Mouse (Mus musculus): ENCODE results near the gene Wfikkn1.
"Not testable (repeated sequence)": the region's sequence is repeated elsewhere in the genome, so short reads cannot be mapped to it uniquely, and the experiment has no call there.

The Wfikkn1 gene

DNA sequence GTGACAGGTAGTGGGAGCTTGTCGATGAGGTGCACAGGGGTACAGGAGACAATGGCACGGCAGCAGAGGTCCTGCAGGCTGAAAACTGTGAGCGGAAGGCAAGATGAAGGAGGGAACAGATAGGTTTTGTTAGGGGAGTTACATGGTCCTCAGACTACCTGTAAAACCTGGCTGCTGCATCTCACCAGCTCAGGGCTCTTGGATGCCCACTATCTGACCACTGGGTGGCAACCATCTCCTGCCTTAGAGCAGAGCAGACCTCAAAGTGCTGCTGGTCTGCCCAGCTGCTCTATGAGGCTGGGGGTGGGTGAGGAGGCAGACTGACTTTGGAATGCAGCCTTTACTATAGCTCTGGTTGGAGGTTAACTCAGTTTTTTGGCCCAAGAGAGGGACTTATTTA lies 3.2 kb upstream of the Wfikkn1 start:
- no peak for DNase-seq

DNA sequence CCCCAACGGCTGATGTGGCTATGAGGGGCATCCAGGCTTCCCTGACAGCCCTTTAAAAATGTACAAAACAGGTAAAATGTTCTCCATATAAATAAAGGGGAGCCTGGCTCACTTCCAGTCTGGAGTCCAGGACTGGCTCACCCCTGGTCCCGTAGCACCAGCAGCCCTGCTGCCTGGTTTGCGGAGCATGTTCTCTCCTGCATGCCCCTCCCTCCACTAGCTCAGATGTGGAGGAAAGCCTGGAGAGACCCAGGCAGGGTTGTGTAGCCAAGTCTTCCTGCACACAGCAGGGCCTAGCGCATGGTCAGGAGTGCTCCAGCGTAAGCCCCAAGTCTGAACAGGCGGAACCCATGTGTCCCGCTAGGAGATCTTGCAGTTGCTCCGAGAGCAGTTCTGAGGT lies 2.6 kb upstream of the Wfikkn1 start:
- no peak for DNase-seq

DNA sequence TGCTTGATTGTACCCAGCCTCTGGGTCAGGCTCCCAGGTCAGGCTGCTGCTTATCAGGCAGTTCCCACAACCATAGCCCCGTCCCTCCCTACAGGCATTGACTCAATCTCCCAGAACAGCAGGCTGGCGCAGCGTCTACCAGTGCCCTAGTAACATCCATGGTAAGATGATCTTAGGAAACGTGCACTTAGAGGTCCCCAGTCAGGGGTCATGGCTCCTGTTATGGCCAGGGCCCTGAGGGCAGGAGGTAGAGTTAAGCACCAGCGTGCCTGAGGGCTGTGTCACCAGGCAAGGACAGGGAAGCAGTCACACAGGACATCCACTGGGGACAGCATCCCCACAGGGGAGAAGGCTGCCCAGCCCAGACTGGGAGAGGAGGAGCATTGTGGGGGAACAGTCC lies 1.6 kb upstream of the Wfikkn1 start:
- no peak for DNase-seq

DNA sequence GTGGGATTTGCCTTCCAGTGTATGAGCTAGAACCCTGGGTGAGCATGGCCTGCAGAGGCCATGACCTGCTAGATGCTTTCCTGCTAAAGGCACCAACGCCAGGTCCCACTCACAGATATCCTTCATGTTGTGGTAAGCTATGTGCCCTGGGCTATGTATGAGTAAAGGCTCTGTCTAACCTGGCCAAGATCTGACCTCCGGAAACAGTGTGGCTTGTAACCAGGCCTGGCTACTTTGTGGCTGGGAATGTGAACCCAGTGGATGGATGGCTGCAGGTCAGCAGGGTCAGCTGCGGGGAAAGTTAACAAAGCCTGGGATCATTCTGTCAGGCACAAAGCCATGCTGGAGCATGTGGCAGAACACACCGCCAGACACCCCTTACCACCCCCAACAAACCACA lies 1.0 kb upstream of the Wfikkn1 start:
- DNase-seq: no peak

DNA sequence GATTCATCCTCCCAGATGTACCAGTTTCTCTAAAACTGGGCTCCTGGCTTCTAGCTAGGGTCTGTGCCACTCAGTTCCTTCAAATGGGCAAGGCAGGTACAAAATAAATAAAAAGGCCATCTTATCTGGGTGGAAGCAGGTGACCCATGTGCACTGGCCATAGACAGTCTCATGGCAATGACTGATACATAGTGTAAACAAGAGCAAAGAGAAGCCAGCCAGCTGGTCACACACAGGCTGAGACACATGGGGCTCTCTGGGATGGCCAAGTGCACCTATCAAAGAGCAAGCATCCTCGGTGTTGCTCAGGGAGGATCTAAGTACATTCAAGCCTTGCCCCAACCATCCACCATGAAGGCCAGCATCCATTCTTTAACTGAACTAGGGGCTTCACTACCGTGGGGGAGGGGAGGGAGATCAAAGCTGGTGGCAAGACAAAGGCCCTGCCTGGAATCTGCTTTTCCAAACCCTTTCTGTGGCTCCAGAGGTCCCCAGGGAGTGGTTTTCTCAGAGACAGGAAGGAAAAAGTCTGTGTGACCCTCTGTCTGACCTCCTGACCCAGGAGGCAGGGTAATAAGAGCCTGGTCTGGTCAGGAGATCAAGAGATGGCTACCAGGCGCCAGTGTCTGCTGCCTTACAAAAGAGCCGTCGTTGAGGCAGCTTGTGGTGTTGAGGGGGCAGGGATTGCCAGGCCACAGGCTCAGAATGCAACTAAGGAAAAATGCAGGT lies 419 bp upstream of the Wfikkn1 start:
- peak in 1 of 2 experiments; percentile 35 for DNase-seq

DNA sequence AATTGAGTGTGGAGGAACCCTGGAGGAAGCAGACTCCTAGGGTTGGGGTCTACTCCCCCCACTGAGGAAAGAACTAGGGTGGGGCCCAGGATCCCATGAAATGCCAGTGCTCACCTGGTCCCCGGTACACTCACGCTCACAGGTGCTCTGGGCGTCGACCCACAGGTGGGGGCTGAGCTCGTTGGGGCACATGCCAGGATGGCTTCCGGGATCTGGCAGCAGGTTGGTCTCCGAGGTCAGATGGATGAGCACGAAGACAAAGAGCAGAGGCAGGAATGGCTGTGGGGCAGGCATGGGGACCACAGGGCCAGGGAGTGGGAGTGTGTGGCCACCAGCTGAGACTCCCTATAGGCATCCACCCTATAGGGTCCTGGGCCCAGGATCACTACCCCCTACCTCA lies 908 bp downstream of the Wfikkn1 start:
- DNase-seq: peak; percentile 37 to 56

DNA sequence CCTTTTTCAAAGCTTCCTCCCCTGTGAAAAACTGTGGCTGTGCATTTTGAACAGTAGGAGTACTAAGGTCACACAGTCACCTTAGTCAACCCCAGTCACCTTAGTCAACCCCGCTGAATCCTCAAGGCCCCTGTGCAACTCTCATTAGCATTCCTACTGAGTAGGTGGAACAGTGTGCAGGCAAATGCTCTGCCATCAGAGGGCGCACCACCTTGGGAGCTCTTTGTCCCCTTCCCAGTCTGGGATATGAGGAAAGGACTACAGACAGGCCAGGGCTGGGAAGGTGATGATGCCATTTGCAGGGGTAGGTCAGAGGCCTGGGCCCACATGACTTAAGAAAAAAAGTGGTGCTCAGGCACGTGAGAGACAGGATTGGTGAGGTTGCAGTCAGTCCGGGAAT lies 1.4 kb downstream of the Wfikkn1 start:
- DNase-seq: peak; percentile 56 to 69

DNA sequence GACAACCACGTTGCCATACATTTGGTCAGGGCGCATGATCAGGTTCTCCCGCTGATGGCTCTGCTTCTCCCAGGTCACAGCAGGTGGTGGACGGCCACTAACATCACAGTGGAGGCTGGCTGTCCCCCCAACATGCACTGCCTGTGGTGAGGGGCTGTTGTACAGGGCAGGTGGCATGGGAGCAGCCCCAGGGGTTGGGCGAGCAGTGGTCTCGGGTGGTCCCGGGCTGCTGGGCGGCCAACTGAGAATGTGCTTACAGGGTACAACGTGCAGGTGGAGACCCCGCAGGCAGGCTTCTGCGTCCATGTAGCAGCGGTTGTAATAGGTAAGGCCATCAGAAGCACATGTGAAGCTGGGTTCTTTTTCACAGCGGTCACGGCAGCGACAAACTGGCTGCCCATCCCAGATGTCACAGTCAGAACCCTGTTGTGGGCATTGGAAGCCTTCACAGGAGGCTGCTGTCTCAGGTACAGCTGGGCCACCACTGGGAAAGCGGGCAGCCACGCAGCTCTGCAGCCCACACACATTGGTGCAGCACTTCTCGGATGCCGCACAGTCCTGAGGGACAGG lies 2.0 kb downstream of the Wfikkn1 start:
- peak in 1 of 2 experiments; percentile 53 for DNase-seq

DNA sequence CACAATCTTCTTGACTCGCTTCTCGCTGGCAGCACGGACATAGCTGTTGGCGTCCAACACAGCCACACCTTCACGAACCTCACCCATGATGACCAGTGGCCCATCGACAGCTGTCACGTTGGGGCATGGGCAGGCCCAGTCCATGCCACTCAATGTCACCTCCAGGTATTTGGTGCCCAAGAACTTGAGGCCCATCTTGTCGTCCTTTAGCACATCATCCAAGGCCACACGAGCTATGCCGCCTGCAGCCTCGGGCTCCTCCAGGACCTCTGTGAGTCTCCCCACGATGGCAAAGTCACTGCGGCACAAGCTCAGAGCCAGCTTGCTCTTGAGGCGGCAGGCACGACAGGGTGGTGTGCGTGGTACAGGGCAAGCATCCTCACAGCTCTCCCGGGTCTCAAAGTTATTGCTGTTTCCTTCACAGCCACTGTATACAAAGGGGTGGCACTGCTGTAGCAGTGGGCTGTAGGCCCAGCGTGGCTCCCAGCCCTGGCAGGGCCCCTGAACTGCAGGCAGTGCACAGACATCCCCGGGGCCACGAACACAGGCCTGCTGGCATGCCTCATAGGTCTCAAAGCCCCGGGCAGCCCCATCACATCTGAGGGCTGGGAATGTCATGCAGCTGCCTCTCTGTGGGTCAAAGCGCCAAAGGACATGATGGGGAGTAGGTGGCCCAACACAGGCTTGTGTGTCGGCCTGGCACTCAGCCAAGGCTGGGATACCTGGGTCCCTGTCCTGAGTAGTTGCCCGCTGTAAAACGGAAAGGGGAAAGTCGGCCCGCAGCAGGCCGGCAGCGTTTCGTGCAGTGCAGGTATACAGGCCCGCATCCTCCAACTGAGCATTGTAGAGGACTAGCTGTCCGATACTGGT lies 2.7 kb downstream of the Wfikkn1 start:
- peak; percentile 42 to 62 for DNase-seq

DNA sequence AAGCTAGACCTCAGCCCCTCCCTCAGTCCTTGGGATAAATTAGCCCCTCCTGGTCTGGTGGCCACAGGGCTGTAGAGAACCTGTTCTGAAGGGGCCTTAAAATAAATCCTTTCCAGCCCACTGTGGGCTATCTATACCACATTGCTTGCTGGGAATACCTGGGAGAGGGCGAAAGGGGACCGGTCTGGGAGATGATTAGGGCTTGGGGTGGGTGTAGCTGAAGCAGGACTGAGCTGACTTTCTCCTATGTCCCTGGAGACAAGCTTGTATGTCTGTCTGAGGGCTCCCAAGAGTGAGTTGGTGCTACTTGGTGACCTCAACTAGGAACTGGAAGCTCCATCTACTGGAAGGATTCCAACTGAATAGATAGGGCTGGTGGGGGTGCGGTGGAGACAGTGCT lies 3.6 kb downstream of the Wfikkn1 start:
- DNase-seq: peak in 1 of 2 experiments; percentile 17

DNA sequence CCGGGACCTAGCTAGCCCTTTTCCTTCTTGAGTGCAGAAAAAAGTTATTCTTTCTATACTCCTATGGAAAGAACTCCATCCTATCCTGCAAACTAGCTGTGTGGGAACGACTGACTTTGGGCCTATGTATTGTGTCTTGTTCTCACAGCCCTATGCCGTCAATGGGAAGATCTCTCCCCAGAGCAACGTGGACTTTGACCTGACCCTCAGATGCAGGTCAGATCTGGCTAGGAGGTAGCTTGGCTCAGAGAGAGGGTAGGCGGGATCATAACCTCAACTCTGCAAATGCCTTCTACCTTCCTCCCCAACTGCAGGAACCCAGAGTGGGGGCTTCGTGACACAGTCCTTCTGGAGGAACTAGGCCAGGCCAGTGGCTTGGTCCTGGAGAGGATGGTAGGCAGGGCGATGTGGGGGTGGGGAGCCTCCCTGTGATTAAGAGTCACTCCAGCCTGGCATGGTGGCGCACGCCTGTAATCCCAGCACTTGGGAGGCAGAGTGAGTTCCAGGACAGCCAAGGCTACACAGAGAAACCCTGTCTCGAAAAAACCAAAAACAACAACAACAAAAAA lies 4.2 kb downstream of the Wfikkn1 start:
- peak in 1 of 2 experiments; percentile 55 for DNase-seq

DNA sequence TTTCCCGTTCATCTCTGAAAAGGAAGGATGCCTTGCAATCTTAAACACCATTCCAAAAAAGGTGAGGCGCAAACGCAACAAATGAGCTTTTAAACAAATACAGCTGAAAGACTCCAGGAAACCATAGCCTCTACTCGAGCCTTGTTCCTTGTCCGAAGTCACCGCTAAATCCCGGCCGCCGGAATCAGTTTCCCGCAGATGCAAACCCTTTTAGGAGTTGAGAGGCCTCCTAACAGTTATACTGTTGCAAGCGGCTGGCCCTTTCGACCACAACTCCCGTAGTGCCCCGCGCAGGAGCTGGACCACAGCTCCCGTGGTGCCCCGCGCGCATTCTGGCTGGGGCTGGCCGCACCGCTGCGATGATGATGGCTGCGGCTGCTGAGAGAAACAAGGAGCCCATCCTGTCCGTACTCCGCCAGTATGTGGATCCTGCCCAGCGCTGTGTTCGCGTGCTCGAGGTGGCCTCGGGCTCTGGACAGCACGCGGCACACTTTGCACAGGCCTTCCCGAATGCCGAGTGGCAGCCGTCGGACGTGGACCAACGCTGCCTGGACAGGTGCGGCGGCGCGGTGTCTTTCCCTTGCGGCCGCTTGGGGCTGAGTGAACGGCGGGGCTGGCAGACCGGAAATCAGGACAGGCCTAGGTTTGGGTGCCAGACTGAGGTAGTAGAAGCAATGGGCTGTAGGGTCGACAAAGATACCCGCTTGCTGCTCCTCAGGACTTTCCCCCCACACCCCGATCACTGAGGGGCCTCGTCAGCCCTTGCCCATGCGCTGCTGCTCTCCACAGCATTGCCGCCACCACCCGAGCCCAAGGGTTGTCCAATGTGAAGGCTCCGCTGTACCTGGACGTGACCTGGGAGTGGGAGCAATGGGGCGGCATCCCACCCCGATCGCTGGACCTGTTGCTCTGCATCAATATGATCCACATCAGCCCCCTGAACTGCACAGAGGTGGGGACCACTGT lies 5.2 kb downstream of the Wfikkn1 start:
- peak; percentile 94 to 95 for DNase-seq

DNA sequence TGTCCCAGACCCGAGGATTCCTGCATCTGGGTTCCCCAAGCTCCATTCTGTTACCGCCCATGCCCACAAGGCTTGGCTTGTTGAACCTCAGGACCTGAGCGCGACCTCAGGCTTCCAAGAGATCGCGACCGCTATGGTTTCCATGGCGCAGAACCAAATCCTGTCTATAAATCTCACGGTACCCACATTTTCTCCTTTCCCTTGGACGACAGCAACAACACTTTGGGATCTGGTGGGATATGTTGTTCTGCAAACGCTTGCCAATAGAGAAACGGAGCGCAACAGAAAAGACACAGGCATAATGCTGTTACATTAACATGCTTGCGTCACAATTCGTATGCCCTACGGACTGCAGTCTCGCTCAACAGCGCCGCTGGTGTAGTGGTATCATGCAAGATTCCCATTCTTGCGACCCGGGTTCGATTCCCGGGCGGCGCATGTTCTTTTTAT lies 5.9 kb downstream of the Wfikkn1 start, which contains the start of gene Mettl26:
Mettl26 (plus strand) TSS at position 354 of the 450 bp plus-strand sequence.
- peak; percentile 96 for DNase-seq

DNA sequence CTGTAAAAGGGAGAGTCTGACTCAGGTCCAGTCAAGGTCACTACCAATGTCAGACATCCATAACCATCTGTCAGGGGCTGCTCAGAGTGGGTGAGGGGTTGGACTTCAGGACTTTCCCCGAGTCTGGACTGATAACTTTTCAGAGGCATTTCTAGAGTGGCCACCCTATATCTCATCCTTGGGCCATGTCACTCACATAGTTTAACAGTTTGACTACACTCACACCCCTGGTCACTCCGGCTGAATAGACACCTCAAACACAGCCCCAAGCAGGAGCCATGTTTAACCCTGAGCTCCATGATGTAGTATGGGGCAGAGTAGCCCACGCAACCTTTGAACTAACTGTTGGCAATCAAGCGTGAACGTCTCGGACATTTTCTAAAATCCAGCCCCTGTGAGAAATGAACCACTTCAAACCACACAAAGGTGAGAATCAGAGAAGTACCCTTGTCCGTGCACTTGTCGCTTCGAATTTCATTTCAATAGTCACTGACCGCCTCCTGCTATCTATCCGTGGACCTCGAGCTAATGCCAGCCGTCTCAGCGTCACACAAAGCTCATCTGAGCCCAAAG lies 6.4 kb downstream of the Wfikkn1 start:
- DNase-seq: no peak

DNA sequence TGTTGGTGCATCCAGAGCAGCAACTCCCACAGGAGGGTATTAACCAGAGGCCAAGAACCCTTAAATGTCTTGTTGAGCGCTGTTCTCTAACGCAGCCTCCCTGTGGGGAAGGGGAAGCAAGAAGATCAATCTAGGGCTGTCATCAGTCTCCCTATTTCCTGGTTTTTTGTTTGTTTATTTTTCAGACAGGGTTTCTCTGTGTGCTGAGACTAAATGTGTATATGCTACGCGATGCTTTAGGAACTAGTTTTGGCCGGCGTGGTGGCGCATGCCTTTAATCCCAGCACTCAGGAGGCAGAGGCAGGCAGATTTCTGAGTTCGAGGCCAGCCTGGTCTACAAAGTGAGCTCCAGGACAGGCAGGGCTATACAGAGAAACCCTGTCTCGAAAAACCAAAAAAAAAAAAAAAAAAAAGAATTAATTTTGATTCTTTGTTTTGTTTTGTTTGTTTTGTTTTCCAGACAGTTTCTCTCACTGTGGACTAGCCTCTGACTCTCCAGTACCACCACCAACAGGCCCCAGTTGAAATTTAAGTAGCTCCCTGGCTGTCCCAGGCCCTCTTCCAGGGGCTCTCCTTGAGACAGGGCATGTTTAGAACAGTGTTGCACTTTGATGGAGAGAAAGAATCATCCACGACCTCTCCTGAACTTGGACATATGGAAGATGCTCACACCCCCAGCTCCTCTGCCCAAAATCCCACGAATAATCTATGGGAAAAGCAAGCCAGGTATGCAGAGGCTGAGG lies 7.1 kb downstream of the Wfikkn1 start:
- DNase-seq: peak in 1 of 2 experiments; percentile 3

DNA sequence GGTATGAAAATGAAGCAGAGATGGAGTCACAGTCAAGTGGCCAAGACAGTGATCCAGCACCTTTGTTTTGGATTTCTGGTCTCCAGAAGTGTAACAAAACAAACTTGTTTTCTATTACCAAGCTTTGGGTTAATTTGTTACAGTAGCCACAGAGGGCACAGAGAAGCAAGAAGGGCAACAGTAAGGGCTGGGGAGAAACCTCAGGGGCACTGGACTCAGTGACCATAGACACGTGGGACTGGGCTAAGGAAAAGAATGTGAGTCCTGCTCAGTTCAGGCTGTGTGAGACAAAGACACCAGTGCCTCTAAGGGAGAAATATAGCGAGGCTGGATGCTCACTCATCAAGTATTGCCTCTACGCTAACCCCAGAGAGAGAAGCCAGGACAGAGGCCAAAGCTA lies 8.0 kb downstream of the Wfikkn1 start:
- DNase-seq: peak in 1 of 2 experiments; percentile 3

DNA sequence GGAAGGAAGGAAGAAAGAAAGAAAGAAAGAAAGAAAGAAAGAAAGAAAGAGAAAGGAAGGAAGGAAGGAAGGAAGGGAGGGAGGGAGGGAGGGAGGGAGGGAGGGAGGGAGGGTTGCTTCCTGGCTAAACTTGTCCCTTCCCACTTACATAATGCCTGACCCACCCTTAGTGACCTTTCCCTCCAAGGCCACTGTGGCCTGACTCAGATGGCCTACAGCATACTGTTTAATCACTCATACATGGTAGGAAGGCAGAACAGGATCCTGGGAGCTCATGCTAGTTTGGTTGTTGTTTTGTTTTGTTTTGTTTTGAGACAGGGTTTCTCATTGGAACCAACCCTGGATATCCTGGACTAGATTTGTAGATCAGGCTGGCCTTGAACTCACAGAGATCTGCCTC lies 9.1 kb downstream of the Wfikkn1 start:
- not testable (repeated sequence) for DNase-seq

DNA sequence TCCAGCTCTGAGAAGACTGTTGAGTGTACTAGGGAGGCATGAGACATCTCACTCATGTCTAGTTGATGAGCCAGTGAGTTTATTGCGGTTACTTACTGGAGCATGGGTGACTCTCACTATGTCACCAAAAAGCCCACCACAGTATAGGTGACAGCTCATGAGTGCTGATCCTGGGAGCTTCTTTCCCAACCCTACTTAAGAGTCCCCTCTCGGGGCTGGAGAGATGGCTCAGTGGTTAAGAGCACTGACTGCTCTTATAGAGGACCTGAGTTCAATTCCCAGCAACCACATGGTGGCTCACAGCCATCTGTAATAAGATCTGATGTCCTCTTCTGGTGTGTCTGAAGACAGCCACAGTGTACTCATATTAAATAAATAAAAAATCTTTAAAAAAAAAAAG lies 10.7 kb downstream of the Wfikkn1 start:
- peak in 1 of 2 experiments; percentile 3 for DNase-seq

DNA sequence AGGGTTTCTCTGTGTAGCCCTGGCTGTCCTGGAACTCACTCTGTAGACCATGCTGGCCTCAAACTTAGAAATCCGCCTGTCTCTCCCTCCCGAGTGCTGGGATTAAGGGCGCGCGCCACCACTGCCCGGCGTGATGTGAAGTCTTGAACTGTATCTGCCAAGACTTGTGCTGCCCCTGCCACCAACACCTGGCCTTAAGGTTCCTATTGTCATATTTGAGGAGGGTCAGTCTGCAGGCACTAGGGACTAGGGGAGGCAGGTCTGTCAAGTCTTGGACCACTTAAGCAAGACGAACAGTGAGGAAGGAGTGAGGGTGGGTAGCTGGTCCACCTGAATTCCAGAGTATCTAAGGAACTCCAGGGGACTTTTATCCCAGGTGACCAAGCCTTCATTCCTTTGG lies 11.2 kb downstream of the Wfikkn1 start:
- peak in 1 of 2 experiments; percentile 12 for DNase-seq

DNA sequence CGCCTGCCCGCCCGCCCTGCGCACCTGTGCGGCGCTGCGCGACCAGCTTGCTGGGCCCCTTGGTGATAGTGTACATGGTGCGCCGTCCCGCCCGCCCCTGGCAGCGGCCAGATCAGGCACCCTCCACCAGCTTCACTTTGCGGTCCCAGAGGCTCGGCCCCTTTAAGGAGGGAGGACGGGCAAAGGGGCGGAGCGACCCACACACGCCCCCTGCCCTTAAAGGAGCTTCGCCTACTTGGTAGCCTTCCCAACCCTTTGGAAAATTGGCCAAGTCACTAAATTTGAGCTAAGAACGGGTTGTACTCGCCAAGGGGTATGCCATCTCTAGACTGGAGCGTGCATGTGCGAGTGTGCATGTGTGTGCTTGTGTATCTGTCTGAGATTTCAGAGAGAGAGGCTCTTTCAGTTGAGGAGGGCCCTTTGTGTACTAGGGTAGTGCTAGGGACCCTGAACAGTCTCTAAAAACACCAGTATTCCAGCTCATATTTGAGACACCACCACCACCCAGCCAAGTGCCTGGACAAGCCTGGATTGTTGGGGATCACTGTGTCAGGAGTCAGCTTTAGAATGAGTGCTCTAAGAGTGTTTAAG lies 12.0 kb downstream of the Wfikkn1 start, which contains the start of gene Mcrip2:
Mcrip2 (minus strand) TSS at position 164 of the 591 bp plus-strand sequence.
- DNase-seq: peak; percentile 86 to 88

Measured in cerebellum, postnatal 25 days (tissue).